Mouse (Mus musculus) forebrain, embryonic 15.5 days (tissue): Measurements from ENCODE around the gene Ifnar1. TPM values are rescaled to one million over a fixed set of nuclear protein-coding genes. Genes with fewer than 3 reads are reported as not detected.
"Not testable (repeated sequence)": the region's sequence is repeated elsewhere in the genome, so short reads cannot be mapped to it uniquely, and the experiment has no call there.

Source experiments
- ATAC-seq: fragments of 200-750 bp; cut with Nextera tagmentation; replicated peaks from 2 replicates; pipeline ENCODE4 v1.8.0; 2017; ENCODE audit warnings: mild to moderate bottlenecking, moderate TSS enrichment, moderate library complexity
- H3K27ac ChIP-seq: fragments of 300-500 bp; sonication (generic); replicated peaks from 2 replicates; pipeline ENCODE4 v1.5.1; 2015; ENCODE audit warnings: mild to moderate bottlenecking, inconsistent platforms
- H3K27me3 ChIP-seq: fragments of 300-500 bp; sonication (generic); 2 replicates; pipeline ENCODE4 v1.6.1; 2015; ENCODE audit warnings: inconsistent platforms
- H3K36me3 ChIP-seq: fragments of 300-500 bp; sonication (generic); 2 replicates; pipeline ENCODE4 v1.6.1; 2015; ENCODE audit warnings: mild to moderate bottlenecking, inconsistent platforms
- H3K4me1 ChIP-seq: fragments of 300-500 bp; sonication (generic); 2 replicates; pipeline ENCODE4 v1.6.1; 2015; ENCODE audit warnings: inconsistent platforms
- H3K4me2 ChIP-seq: fragments of 300-500 bp; sonication (generic); replicated peaks from 2 replicates; pipeline ENCODE4 v1.6.1; 2015; ENCODE audit warnings: mild to moderate bottlenecking, inconsistent platforms
- H3K4me3 ChIP-seq: fragments of 300-500 bp; sonication (generic); 2 replicates; pipeline ENCODE4 v1.5.1; 2015; ENCODE audit warnings: mild to moderate bottlenecking, inconsistent platforms
- H3K9ac ChIP-seq: fragments of 300-500 bp; sonication (generic); replicated peaks from 2 replicates; pipeline ENCODE4 v1.6.1; 2015; ENCODE audit warnings: mild to moderate bottlenecking, inconsistent platforms
- H3K9me3 ChIP-seq: fragments of 300-500 bp; sonication (generic); 2 replicates; pipeline ENCODE4 v1.6.1; 2016; ENCODE audit warnings: inconsistent platforms
- WGBS: fragments of 180-500 bp; shearing (Covaris S2); methylation state at CpG from one replicate; pipeline ENCODE4 v1.1.7; 2015; ENCODE audit warnings: mixed read lengths; 5-methylcytosine and 5-hydroxymethylcytosine counted together
- polyA plus RNA-seq: library from polyadenylated mRNA; unstranded; fragments of >200 nt; fragmentation: Nextera tagmentation; extraction: Ambion mirVana; gene quantifications from 2 replicates; pipeline ENCODE4 v1.2.1, GENCODE M21; 2015

The Ifnar1 gene
- polyA plus RNA-seq, result 52.6 and 54.8 TPM in 2 replicates

GRCm38 (mm10) chr16:91484808-91485700 is at the start of gene Ifnar1:
Ifnar1 (plus strand) TSS chr16:91485238.
- Histone ChIP-seq H3K4me2 (peak within 1 kb of the TSS; percentile 56), H3K9ac (peak within 1 kb of the TSS; percentile 99), H3K4me3 (peak within 1 kb of the TSS; percentile 99), H3K27me3 (no peaks in the 10 kb centered on the region), H3K27ac (peak within 1 kb of the TSS; percentile 97), H3K9me3 (no peaks in the 10 kb centered on the region), H3K4me1 (peaks cover 25% of the 10 kb centered on the region), H3K36me3 (peaks cover 8% of the 10 kb centered on the region)
- ATAC-seq, result peak; percentile 99
- under 1% methylated on average over 68 of the region's 68 CpGs for WGBS

- no peak for ATAC-seq
- H3K27me3 ChIP-seq, result no peaks in the 10 kb centered on the region
- no peak overlapping the region for H3K4me2 ChIP-seq
- 77% methylated on average over 3 of the region's 3 CpGs for WGBS
- no peak overlapping the region for H3K9ac ChIP-seq
- no peak overlapping the region for H3K4me3 ChIP-seq
- no peaks in the 10 kb centered on the region for H3K36me3 ChIP-seq
- no peak overlapping the region for H3K27ac ChIP-seq
- H3K4me1 ChIP-seq, result no peaks in the 10 kb centered on the region
- H3K9me3 ChIP-seq, result no peaks in the 10 kb centered on the region
Observed at GRCm38 (mm10) chr16:91438081-91438480, 47.0 kb upstream of the Ifnar1 start.

- WGBS, result 91% methylated on average over 1 of the region's 1 CpGs
- H3K4me3 ChIP-seq, H3K9me3 ChIP-seq, H3K27me3 ChIP-seq, H3K4me1 ChIP-seq, H3K9ac ChIP-seq, H3K36me3 ChIP-seq, ATAC-seq, H3K4me2 ChIP-seq, H3K27ac ChIP-seq: not testable (repeated sequence)
Observed at GRCm38 (mm10) chr16:91438599-91438998, 46.4 kb upstream of the Ifnar1 start.

DNA sequence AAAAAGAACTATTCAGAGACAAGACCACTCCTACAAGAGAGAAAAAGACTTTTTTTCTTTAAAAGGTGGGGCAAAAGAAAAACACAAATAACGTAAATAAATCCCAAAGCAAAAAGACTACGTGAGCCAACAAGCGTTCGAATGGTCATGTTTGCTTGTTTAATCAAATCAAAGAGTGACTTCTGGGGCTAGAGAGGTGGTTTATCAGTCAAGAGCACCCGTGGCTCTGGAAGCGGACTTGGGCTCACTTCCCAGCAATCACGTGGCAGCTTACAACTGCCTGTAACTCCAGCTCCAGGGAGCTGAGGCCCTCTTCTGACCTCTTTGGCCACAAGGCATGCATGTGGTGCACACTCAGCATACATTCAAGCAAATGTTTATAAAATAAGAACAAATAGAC is 43.7 kb upstream of the Ifnar1 start:
- ATAC-seq, result no peak
- H3K9ac ChIP-seq, result no peak overlapping the region
- no peak overlapping the region for H3K4me2 ChIP-seq
- 73% methylated on average over 7 of the region's 7 CpGs for WGBS
- no peak overlapping the region for H3K4me3 ChIP-seq
- H3K27ac ChIP-seq, result no peak overlapping the region
- H3K9me3 ChIP-seq, result no peaks in the 10 kb centered on the region
- H3K4me1 ChIP-seq, result no peaks in the 10 kb centered on the region
- H3K27me3 ChIP-seq, result no peaks in the 10 kb centered on the region
- no peaks in the 10 kb centered on the region for H3K36me3 ChIP-seq

DNA sequence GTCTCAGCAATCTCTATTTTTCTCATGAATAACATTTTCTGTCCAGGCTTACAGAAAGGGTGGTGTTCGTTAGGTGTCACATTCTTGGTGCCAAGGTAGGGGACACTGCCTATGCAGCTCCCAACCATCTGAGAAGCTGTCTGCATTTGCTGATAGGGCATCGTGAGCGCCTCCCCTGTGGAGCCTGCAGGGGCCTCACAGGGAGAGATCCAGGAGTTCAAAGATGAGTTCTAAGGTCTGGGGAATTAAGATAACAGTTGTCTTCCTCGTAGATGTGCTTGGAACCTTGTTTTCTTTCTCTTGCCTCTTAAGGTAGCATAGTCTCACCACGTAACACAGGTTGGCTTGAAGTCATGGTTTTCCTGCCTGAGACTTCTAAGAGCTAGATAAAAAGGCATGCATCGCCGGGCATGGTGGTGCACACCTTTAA is 43.2 kb upstream of the Ifnar1 start:
- Histone ChIP-seq H3K9ac (no peak overlapping the region), H3K4me1 (no peaks in the 10 kb centered on the region), H3K27me3 (no peaks in the 10 kb centered on the region), H3K9me3 (no peaks in the 10 kb centered on the region), H3K4me2 (no peak overlapping the region), H3K4me3 (no peak overlapping the region), H3K36me3 (no peaks in the 10 kb centered on the region), H3K27ac (no peak overlapping the region)
- 84% methylated on average over 7 of the region's 7 CpGs for WGBS
- ATAC-seq, result no peak

GRCm38 (mm10) chr16:91442446-91442845 is 42.6 kb upstream of the Ifnar1 start:
- Histone ChIP-seq H3K27ac (no peak overlapping the region), H3K36me3 (no peaks in the 10 kb centered on the region), H3K9ac (no peak overlapping the region), H3K9me3 (no peaks in the 10 kb centered on the region), H3K4me2 (no peak overlapping the region), H3K4me1 (no peaks in the 10 kb centered on the region), H3K4me3 (no peak overlapping the region), H3K27me3 (no peaks in the 10 kb centered on the region)
- 58% methylated on average over 4 of the region's 4 CpGs for WGBS
- no peak for ATAC-seq

- ATAC-seq, result no peak
- Histone ChIP-seq H3K4me1 (no peaks in the 10 kb centered on the region), H3K36me3 (no peaks in the 10 kb centered on the region), H3K27ac (no peak overlapping the region), H3K27me3 (no peaks in the 10 kb centered on the region), H3K9ac (no peak overlapping the region), H3K4me3 (no peak overlapping the region), H3K4me2 (no peak overlapping the region), H3K9me3 (no peaks in the 10 kb centered on the region)
- 83% methylated on average over 8 of the region's 8 CpGs for WGBS
Observed at GRCm38 (mm10) chr16:91443211-91443611, 41.8 kb upstream of the Ifnar1 start.

GRCm38 (mm10) chr16:91444847-91445246 is 40.2 kb upstream of the Ifnar1 start:
- H3K4me1 ChIP-seq, result no peaks in the 10 kb centered on the region
- no peak for ATAC-seq
- no peak overlapping the region for H3K4me2 ChIP-seq
- no peak overlapping the region for H3K9ac ChIP-seq
- 88% methylated on average over 4 of the region's 4 CpGs for WGBS
- H3K27ac ChIP-seq, result no peak overlapping the region
- no peaks in the 10 kb centered on the region for H3K27me3 ChIP-seq
- no peaks in the 10 kb centered on the region for H3K9me3 ChIP-seq
- H3K4me3 ChIP-seq, result no peak overlapping the region
- no peaks in the 10 kb centered on the region for H3K36me3 ChIP-seq

DNA sequence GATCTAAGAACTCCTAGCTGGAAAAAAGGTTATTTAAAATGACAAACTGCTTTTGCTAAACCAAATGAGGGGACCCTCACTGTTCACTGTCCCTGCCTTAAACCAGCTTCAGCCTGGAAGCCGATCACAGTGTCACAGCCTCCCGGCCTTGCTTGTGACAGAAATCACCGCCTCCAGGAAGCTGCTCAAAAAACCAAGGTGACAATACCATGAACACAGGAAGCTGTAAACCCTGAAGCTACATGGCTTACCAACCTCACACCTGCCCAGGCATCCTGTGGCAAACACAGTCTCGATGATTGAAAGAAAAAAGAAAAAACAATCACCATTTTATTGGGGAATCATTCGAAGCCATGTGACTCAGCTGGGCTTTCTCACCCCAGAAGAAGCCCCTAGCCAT is 39.5 kb upstream of the Ifnar1 start:
- no peak overlapping the region for H3K27ac ChIP-seq
- 90% methylated on average over 5 of the region's 5 CpGs for WGBS
- no peak overlapping the region for H3K4me3 ChIP-seq
- no peak for ATAC-seq
- H3K4me2 ChIP-seq, result no peak overlapping the region
- H3K9ac ChIP-seq, result no peak overlapping the region
- no peaks in the 10 kb centered on the region for H3K4me1 ChIP-seq
- H3K27me3 ChIP-seq, result no peaks in the 10 kb centered on the region
- H3K36me3 ChIP-seq, result no peaks in the 10 kb centered on the region
- no peaks in the 10 kb centered on the region for H3K9me3 ChIP-seq

- H3K9me3 ChIP-seq, result no peaks in the 10 kb centered on the region
- WGBS, result 69% methylated on average over 8 of the region's 8 CpGs
Observed at GRCm38 (mm10) chr16:91446778-91447511, 38.1 kb upstream of the Ifnar1 start.

DNA sequence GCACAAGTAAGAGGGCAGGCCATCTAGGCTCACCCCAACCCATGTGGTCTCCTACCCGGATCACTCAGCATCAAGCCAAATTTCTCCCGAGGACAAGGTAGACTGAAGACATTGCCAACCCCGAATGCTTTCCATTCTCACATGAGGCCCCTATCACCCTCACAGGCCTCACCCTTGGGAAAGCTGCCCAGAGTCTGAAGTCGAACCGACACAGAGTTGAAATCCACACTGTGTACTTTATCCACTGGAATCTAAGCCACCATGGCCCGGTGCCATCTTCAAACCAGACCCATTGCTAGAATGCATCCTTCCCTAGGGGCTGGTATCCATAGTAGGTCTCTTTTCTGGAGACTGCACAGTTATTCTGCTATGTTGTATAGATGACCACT is 37.5 kb upstream of the Ifnar1 start:
- no peak overlapping the region for H3K4me2 ChIP-seq
- no peak overlapping the region for H3K4me3 ChIP-seq
- H3K9me3 ChIP-seq, result no peaks in the 10 kb centered on the region
- H3K27me3 ChIP-seq, result no peaks in the 10 kb centered on the region
- no peak overlapping the region for H3K9ac ChIP-seq
- 85% methylated on average over 6 of the region's 6 CpGs for WGBS
- no peak for ATAC-seq
- no peaks in the 10 kb centered on the region for H3K4me1 ChIP-seq
- H3K27ac ChIP-seq, result no peak overlapping the region
- no peaks in the 10 kb centered on the region for H3K36me3 ChIP-seq

More at GRCm38 (mm10) chr16:91446778-91447511, 38.1 kb upstream of the Ifnar1 start:
- H3K27me3 ChIP-seq, result no peaks in the 10 kb centered on the region
- H3K27ac ChIP-seq, result no peak overlapping the region
- ATAC-seq, result no peak
- no peak overlapping the region for H3K9ac ChIP-seq
- no peak overlapping the region for H3K4me3 ChIP-seq
- H3K4me1 ChIP-seq, result no peaks in the 10 kb centered on the region
- H3K36me3 ChIP-seq, result no peaks in the 10 kb centered on the region
- no peak overlapping the region for H3K4me2 ChIP-seq

GRCm38 (mm10) chr16:91448088-91448487 is 37.0 kb upstream of the Ifnar1 start:
- no peak for ATAC-seq
- Histone ChIP-seq H3K9ac (no peak overlapping the region), H3K27ac (no peak overlapping the region), H3K4me2 (no peak overlapping the region), H3K4me3 (no peak overlapping the region), H3K36me3 (no peaks in the 10 kb centered on the region), H3K4me1 (no peaks in the 10 kb centered on the region), H3K27me3 (no peaks in the 10 kb centered on the region), H3K9me3 (no peaks in the 10 kb centered on the region)
- 96% methylated on average over 5 of the region's 5 CpGs for WGBS
